Mouse (Mus musculus): Measurements from ENCODE around the gene Tspan3. TPM values are rescaled to one million over a fixed set of nuclear protein-coding genes. Genes with fewer than 3 reads are reported as not detected.
A peak's percentile ranks its signal among the peaks of the same experiment; 100 is the strongest.

Tspan3 gene
- 511 and 552 TPM in 2 replicates for polyA plus RNA-seq (2015; fragmentation: Nextera tagmentation; extraction: Ambion mirVana)

- Histone ChIP-seq H3K4me3 (no peak within 1 kb of the TSS), H3K4me2 (replicated peaks) (no peak within 1 kb of the TSS), H3K4me1 (peaks cover 24% of the 10 kb centered on the region), H3K36me3 (no peaks in the 10 kb centered on the region), H3K9me3 (no peaks in the 10 kb centered on the region), H3K9ac (replicated peaks) (no peak within 1 kb of the TSS), H3K27me3 (no peaks in the 10 kb centered on the region), H3K27ac (replicated peaks) (no peak within 1 kb of the TSS)
- WGBS: 94% methylated on average over 6 of the region's 6 CpGs
- no peak for ATAC-seq (replicated peaks)
Measured at GRCm38 (mm10) chr9:56165377-56165776, at the start of gene Tspan3. Gene Tspan3, minus strand, starts transcription at chr9:56165477.

DNA sequence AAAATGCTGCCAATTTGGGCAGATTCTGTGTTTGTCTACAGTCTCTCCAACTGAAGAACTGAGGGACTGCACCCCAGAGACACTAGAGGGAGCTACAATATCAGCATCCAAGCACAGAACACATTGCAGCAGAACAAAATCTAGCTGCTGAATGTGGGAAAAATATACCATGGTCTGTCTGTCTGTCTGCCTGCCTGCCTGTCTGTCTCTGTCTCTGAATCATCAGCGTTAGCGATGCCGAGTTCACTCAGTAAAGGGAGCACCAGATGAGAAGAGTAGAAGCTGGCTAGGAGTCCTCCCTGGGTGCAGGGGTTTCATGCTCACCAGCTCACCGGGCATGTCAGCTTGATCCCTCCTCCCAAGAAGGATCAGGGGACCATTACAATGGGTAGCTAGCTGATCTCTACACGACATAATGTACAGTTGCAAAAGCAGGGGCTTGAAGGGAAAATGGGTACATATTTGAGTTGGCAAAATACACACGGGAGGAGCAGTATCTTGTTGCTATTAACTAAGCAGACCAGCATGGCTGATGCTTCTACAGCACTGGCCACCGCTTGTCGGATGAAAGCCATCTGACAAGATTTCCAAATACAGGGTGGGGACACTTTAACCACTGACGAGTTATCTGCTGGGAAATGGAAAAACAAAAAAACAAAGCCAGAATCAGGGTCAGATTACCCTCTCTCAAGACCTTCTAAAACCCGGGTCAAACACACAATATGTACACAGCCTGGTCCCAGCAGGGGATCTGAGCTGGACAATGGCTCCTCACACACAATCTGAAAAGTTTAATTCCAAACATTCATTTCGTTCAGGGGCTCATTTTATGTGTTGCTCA lies 48.4 kb upstream of the Tspan3 start:
- Histone ChIP-seq H3K27me3 (no peaks in the 10 kb centered on the region), H3K4me2 (replicated peaks) (peak overlapping the region; percentile 39), H3K4me1 (peaks cover 14% of the 10 kb centered on the region; the same call in 1 of the 2 replicates), H3K36me3 (no peaks in the 10 kb centered on the region), H3K27ac (replicated peaks) (no peak overlapping the region), H3K4me3 (peak overlapping the region; percentile 20), H3K9me3 (no peaks in the 10 kb centered on the region), H3K9ac (replicated peaks) (peak overlapping the region; percentile 38)
- 7% methylated on average over 11 of the region's 11 CpGs for WGBS
- ATAC-seq (replicated peaks): peak; percentile 80

GRCm38 (mm10) chr9:56208817-56209216 lies 43.5 kb upstream of the Tspan3 start:
- Histone ChIP-seq H3K4me1 (peaks cover 4% of the 10 kb centered on the region; the same call in 1 of the 2 replicates), H3K9me3 (no peaks in the 10 kb centered on the region), H3K9ac (replicated peaks) (no peak overlapping the region), H3K27me3 (no peaks in the 10 kb centered on the region), H3K27ac (replicated peaks) (no peak overlapping the region), H3K36me3 (no peaks in the 10 kb centered on the region), H3K4me3 (no peak overlapping the region), H3K4me2 (replicated peaks) (no peak overlapping the region)
- 82% methylated on average over 8 of the region's 8 CpGs for WGBS
- no peak for ATAC-seq (replicated peaks)

DNA sequence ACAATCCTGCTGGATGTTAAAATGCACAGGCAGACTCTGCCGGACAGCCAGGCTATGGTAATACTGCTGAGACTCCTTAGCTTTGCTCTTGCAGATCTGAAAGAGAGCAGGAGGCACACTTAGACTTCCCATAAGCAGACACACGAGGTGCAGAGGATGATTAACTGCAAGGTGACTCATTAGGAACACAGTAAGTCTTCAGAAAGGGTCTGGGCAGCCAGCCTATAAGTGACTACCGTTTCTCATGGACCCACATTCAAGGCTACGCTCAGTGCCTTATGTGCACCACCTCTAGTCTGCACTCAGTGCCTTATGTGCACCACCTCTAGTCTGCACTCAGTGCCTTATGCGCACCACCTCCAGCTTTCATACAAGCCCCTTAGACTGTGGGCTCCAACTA lies 42.2 kb upstream of the Tspan3 start:
- Histone ChIP-seq H3K27me3 (no peaks in the 10 kb centered on the region), H3K4me1 (no peaks in the 10 kb centered on the region), H3K4me2 (replicated peaks) (no peak overlapping the region), H3K9ac (replicated peaks) (no peak overlapping the region), H3K27ac (replicated peaks) (no peak overlapping the region), H3K36me3 (no peaks in the 10 kb centered on the region), H3K4me3 (no peak overlapping the region), H3K9me3 (no peaks in the 10 kb centered on the region)
- 83% methylated on average over 5 of the region's 5 CpGs for WGBS
- no peak for ATAC-seq (replicated peaks)

- Histone ChIP-seq H3K36me3 (no peaks in the 10 kb centered on the region), H3K9ac (replicated peaks) (no peak overlapping the region), H3K4me1 (no peaks in the 10 kb centered on the region), H3K4me2 (replicated peaks) (no peak overlapping the region), H3K9me3 (no peaks in the 10 kb centered on the region), H3K27me3 (no peaks in the 10 kb centered on the region), H3K4me3 (no peak overlapping the region), H3K27ac (replicated peaks) (no peak overlapping the region)
- WGBS: 89% methylated on average over 10 of the region's 10 CpGs
- ATAC-seq (replicated peaks): no peak
Measured at GRCm38 (mm10) chr9:56207083-56207482, 41.8 kb upstream of the Tspan3 start.

DNA sequence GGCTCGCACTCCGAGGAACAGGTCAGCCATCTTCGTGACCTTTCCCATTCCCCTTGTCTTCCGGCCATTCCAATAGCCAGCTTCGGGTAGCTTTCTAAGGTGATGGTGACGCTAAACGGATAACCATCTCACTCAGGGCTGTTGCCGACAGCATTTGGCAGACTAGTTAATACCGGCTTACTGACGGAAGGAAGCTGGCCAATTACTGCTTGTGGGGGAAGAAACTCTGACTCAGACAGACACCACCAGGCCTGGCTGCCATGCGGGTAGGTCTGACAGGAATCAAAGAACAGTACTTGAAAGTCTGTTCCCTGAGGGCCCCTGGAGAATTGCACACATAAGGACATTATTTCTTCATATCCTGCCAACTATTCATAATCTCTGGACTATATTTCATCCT lies 40.1 kb upstream of the Tspan3 start:
- no peak overlapping the region for H3K4me2 ChIP-seq (replicated peaks)
- H3K4me3 ChIP-seq: no peak overlapping the region
- ATAC-seq (replicated peaks): no peak
- H3K9me3 ChIP-seq: no peaks in the 10 kb centered on the region
- no peaks in the 10 kb centered on the region for H3K27me3 ChIP-seq
- H3K4me1 ChIP-seq: 0 out of 2 replicates have a peak, but pooled peaks cover 5% of the 10 kb centered on the region
- no peak overlapping the region for H3K27ac ChIP-seq (replicated peaks)
- WGBS: 83% methylated on average over 11 of the region's 11 CpGs
- no peak overlapping the region for H3K9ac ChIP-seq (replicated peaks)
- H3K36me3 ChIP-seq: no peaks in the 10 kb centered on the region

GRCm38 (mm10) chr9:56204316-56204715 lies 39.0 kb upstream of the Tspan3 start:
- Histone ChIP-seq H3K9ac (replicated peaks) (no peak overlapping the region), H3K27ac (replicated peaks) (no peak overlapping the region), H3K9me3 (no peaks in the 10 kb centered on the region), H3K4me1 (0 out of 2 replicates have a peak, but pooled peaks cover 5% of the 10 kb centered on the region), H3K27me3 (no peaks in the 10 kb centered on the region), H3K4me3 (no peak overlapping the region), H3K36me3 (no peaks in the 10 kb centered on the region), H3K4me2 (replicated peaks) (no peak overlapping the region)
- no peak for ATAC-seq (replicated peaks)
- 97% methylated on average over 4 of the region's 4 CpGs for WGBS

DNA sequence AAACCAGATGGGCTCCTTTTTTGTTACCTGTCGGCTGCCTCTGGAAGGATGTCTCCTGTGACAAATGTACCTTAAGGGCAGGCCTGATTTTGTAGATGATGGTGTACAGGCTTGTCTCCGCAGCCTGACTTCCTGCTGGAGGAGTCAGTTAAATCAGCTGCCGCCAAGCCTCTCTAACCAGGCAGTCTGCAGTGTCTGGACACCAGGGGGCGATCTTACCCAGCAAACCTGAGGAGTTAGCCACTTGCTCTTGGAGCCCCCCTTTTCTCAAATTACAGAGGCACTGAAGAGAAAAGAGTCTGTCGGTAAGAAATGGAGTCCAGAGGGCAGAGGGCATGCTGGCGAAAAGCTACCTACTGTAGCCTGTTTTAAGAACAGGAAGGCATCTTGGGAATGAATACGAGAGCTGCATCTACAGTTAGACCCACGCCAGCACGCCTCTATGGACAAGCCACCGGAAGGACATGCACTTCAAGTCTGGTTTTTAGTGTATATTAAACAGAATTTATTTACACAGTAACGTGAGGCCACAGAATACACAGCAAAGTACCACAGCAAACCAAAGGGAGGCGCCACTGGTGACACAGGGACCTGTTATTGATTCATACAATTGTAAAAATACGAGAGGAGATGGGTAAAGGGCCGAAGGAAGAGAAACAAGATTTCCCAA lies 35.5 kb upstream of the Tspan3 start:
- no peaks in the 10 kb centered on the region for H3K27me3 ChIP-seq
- H3K36me3 ChIP-seq: no peaks in the 10 kb centered on the region
- H3K9me3 ChIP-seq: no peaks in the 10 kb centered on the region
- H3K4me1 ChIP-seq: 0 out of 2 replicates have a peak, but pooled peaks cover 5% of the 10 kb centered on the region
- 43% methylated on average over 14 of the region's 14 CpGs for WGBS
- no peak overlapping the region for H3K4me3 ChIP-seq
- H3K27ac ChIP-seq (replicated peaks): no peak overlapping the region
- no peak overlapping the region for H3K4me2 ChIP-seq (replicated peaks)
- no peak overlapping the region for H3K9ac ChIP-seq (replicated peaks)
- peak; percentile 70 for ATAC-seq (replicated peaks)

DNA sequence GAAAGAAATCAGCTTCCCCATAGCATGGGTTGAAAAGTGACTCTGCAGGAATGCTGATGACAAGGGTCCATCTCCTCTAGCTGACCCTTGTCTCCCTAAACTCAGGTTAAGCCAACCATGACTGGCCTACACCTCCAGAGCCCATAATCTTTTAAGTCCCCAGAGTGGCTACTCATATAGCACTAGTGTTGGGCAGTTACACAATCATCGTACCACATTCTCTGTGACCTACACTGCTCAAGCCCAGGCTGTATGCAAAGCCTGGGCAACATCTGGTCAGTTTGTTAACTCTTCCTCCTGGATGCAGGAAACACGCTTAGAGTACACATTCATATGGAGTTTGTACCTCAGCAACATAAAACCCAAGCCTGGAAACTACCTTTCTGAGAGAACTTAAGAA lies 34.9 kb upstream of the Tspan3 start:
- 62% methylated on average over 2 of the region's 2 CpGs for WGBS
- Histone ChIP-seq H3K4me3 (no peak overlapping the region), H3K27ac (replicated peaks) (no peak overlapping the region), H3K4me1 (peaks cover 8% of the 10 kb centered on the region), H3K9ac (replicated peaks) (no peak overlapping the region), H3K27me3 (no peaks in the 10 kb centered on the region), H3K4me2 (replicated peaks) (no peak overlapping the region), H3K9me3 (no peaks in the 10 kb centered on the region), H3K36me3 (no peaks in the 10 kb centered on the region)
- ATAC-seq (replicated peaks): no peak

DNA sequence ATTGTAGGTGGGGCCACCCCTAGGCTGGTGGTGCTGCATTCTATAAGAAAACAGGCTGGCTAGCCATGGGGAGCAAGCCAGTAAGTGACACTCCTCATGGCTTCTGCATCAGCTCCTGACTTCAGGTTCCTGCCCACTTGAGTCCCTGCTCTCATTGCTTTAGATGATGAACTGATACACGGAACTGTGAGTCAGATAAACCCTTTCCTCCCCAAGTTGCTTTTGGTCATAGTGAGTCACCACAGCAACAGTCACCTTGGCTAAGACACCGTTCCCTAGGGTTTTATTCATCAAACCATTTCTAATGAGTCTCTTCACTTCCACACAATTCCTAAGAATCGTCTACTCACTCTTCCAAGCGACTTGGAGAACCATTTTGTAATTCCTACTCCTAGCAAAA lies 31.6 kb upstream of the Tspan3 start:
- no peak overlapping the region for H3K4me3 ChIP-seq
- WGBS: 87% methylated on average over 4 of the region's 4 CpGs
- H3K4me1 ChIP-seq: peaks cover 15% of the 10 kb centered on the region
- H3K4me2 ChIP-seq (replicated peaks): no peak overlapping the region
- H3K36me3 ChIP-seq: no peaks in the 10 kb centered on the region
- H3K9me3 ChIP-seq: no peaks in the 10 kb centered on the region
- ATAC-seq (replicated peaks): no peak
- peaks cover 5% of the 10 kb centered on the region; the same call in 1 of the 2 replicates for H3K27me3 ChIP-seq
- H3K9ac ChIP-seq (replicated peaks): no peak overlapping the region
- H3K27ac ChIP-seq (replicated peaks): no peak overlapping the region

DNA sequence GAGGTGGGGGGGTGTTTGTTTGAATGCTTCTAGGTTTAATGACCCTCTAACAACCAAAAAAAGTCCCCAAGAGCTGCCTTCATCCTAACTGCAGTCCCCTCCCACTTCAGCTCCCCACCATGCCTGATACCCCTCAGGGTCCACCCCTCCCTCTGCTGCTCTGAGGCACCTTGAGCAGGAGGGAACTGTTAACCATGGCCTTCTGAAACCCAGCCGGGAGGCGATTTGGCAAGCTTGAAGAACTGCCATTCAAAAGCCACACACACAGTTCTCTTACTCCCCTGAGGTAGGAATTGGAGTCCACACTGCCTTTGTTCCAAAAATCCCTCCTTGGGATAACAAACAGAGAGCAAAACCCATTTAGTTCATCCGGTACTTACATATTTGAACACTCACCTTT lies 29.9 kb upstream of the Tspan3 start:
- Histone ChIP-seq H3K27ac (replicated peaks) (no peak overlapping the region), H3K4me3 (no peak overlapping the region), H3K4me1 (peaks cover 19% of the 10 kb centered on the region), H3K9me3 (no peaks in the 10 kb centered on the region), H3K4me2 (replicated peaks) (no peak overlapping the region), H3K36me3 (no peaks in the 10 kb centered on the region), H3K9ac (replicated peaks) (no peak overlapping the region), H3K27me3 (peaks cover 5% of the 10 kb centered on the region; the same call in 1 of the 2 replicates)
- ATAC-seq (replicated peaks): no peak
- WGBS: 20% methylated on average over 3 of the region's 3 CpGs

All from forebrain, embryonic 15.5 days (tissue).